Mouse (Mus musculus): ENCODE data around the gene Pabpc4. TPM values are rescaled to one million over a fixed set of nuclear protein-coding genes. Genes with fewer than 3 reads are reported as not detected.

Pabpc4 gene
- polyA plus RNA-seq, 1 experiment = 57.8 TPM

DNA sequence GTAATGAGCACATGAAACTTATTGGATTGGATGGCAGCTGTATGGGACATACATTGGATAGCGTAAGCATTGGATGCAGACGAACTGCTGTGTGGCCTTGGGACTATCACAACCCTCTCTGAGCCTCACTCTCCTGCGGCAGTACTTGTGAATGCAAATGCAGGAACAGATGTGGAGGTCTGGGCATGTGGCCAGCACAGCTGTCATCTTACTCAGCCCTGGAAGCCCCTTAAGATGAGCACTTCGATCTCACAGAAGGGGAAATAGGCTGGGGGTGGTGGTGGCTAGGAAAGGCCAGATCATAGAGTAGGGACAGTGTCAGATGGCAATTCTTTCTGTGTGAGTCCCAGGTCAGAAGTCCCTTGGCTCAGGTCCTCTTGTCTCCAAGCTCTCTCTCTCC is 75.5 kb downstream of the Pabpc4 start:
- no peaks in the 10 kb centered on the region for H3K4me1 ChIP-seq (ENCODE audit: control insufficient read depth, insufficient read depth, low read length)
- no peak for DNase-seq
- 76% methylated on average over 4 of the region's 4 CpGs for WGBS
- H3K27ac ChIP-seq (ENCODE audit: insufficient read depth, low read depth, low read length) = no peak overlapping the region
- H3K4me3 ChIP-seq (ENCODE audit: insufficient read depth, low read depth, low read length) = no peak overlapping the region
- no peaks in the 10 kb centered on the region for H3K36me3 ChIP-seq (ENCODE audit: control insufficient read depth, insufficient read depth, low read length)
- TF ChIP-seq POLR2A (IDR thresholded peaks at IDR 0.05; ENCODE audit: low read depth, low read length) = no peak
- no peak for TF ChIP-seq CTCF (conservative IDR thresholded peaks at IDR 0.05; ENCODE audit: insufficient read depth, insufficient read length, low read depth, low read length)
- H3K27me3 ChIP-seq (replicated peaks; ENCODE audit: control insufficient read depth, insufficient read depth, low read length) = no peaks in the 10 kb centered on the region; the same call in 1 of the 2 replicates

DNA sequence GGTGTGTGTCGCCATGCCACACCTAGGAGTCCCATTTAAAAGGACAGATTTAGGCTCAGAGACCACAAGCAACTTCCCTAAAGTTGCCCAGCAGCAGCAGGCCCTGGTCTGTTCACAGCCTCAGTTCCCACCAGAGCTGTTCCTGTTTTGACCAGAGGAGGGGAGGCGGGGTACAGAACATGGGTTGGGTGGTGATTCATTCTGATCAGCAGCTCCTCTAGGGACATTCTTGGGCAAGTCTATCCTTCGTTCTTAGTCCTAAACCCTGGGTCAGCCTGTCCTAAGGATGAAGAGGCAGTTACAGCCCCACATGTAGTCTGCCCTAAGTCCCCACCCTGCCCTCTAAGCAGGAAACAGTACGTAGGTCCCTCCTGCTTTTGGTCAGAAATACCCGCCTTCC is 78.1 kb downstream of the Pabpc4 start:
- H3K4me3 ChIP-seq (ENCODE audit: insufficient read depth, low read depth, low read length) = no peak overlapping the region
- H3K4me1 ChIP-seq (ENCODE audit: control insufficient read depth, insufficient read depth, low read length) = no peaks in the 10 kb centered on the region
- no peaks in the 10 kb centered on the region for H3K36me3 ChIP-seq (ENCODE audit: control insufficient read depth, insufficient read depth, low read length)
- H3K27me3 ChIP-seq (replicated peaks; ENCODE audit: control insufficient read depth, insufficient read depth, low read length) = no peaks in the 10 kb centered on the region
- TF ChIP-seq CTCF (conservative IDR thresholded peaks at IDR 0.05; ENCODE audit: insufficient read depth, insufficient read length, low read depth, low read length) (no peak), POLR2A (IDR thresholded peaks at IDR 0.05; ENCODE audit: low read depth, low read length) (no peak)
- no peak for DNase-seq
- WGBS = 86% methylated on average over 5 of the region's 5 CpGs
- H3K27ac ChIP-seq (ENCODE audit: insufficient read depth, low read depth, low read length) = no peak overlapping the region

DNA sequence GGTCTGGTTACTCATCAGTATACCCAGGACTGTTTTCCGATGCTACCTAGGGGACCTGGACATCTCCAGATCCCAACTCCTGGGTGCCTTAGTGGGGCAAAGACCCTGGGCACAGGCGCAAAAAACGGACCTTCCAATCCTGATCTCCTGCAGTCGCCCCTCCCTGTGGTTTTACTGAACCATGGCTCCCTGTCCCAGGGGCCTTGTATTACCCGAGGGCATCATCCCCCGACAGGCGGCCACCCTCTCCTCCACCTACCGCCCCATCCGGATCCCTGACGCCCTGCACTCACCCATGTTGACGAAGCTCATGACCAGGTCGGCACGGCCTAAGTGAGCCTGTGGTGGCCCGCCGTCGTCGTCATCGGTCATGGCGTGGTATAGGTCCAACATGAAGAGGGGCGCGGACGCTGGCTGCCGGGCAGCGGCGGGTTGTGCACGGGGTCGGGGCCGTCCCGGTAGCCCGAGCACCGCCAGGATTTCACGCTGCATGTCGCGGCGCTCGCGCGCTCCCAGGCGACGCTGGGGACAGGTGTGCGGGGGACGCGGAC is 80.0 kb downstream of the Pabpc4 start:
- Histone ChIP-seq H3K27ac (ENCODE audit: insufficient read depth, low read depth, low read length) (no peak overlapping the region), H3K4me3 (ENCODE audit: insufficient read depth, low read depth, low read length) (peak overlapping the region; percentile 54), H3K4me1 (ENCODE audit: control insufficient read depth, insufficient read depth, low read length) (no peaks in the 10 kb centered on the region), H3K36me3 (ENCODE audit: control insufficient read depth, insufficient read depth, low read length) (no peaks in the 10 kb centered on the region), H3K27me3 (replicated peaks; ENCODE audit: control insufficient read depth, insufficient read depth, low read length) (no peaks in the 10 kb centered on the region)
- DNase-seq = no peak
- WGBS = 3% methylated on average over 43 of the region's 43 CpGs
- TF ChIP-seq CTCF (conservative IDR thresholded peaks at IDR 0.05; ENCODE audit: insufficient read depth, insufficient read length, low read depth, low read length) = no peak
- TF ChIP-seq POLR2A (IDR thresholded peaks at IDR 0.05; ENCODE audit: low read depth, low read length) = no peak

DNA sequence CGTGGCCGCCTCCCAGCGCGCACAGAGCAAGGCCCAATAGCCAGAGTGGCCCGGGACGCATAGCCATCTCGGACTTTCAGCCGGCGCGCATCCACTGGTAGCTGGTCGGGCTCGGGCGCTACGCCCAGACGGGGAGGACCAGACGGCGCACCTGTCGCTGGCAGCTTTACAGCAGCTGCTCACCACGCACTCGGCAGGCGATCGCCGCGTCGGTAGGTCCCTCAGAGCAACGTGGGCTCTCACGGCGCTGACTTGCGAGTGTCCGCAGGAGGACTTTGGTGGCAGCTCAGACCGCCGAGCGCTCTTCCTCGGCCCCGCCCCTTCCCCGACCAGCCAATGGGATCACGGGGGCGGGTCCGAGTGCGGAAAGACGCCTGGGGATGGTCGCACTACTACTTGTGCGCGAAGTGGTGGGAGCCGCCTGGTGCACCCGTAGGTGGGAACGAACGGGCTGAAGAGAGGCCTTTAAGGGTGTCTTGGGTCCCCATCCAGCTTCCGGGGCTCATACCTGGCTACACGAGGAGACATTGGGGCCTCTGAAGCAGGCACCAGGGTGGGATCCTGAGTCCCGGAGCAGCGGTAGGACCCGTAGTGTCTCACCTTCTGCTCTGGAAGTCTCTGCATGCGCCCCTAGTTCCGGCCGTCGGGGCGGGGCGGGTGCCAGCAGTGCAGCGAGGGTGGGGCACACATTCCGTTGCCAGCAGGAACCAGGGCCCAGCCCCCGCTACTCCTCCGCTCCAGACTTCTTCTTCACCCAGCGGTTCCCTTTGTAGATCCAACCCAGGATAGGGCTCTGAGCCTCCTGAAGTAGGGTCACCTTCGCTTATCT is 80.7 kb downstream of the Pabpc4 start, which contains the start of gene Bmp8a:
Bmp8a (minus strand) TSS at position 611 of the 829 bp plus-strand sequence.
- peak; percentile 7 for TF ChIP-seq POLR2A (IDR thresholded peaks at IDR 0.05; ENCODE audit: low read depth, low read length)
- TF ChIP-seq CTCF (conservative IDR thresholded peaks at IDR 0.05; ENCODE audit: insufficient read depth, insufficient read length, low read depth, low read length) = no peak
- Histone ChIP-seq H3K27me3 (replicated peaks; ENCODE audit: control insufficient read depth, insufficient read depth, low read length) (no peaks in the 10 kb centered on the region), H3K4me3 (ENCODE audit: insufficient read depth, low read depth, low read length) (peak within 1 kb of the TSS; percentile 54), H3K36me3 (ENCODE audit: control insufficient read depth, insufficient read depth, low read length) (no peaks in the 10 kb centered on the region), H3K4me1 (ENCODE audit: control insufficient read depth, insufficient read depth, low read length) (no peaks in the 10 kb centered on the region), H3K27ac (ENCODE audit: insufficient read depth, low read depth, low read length) (no peak within 1 kb of the TSS)
- DNase-seq = peak; percentile 73
- 1% methylated on average over 65 of the region's 65 CpGs for WGBS

DNA sequence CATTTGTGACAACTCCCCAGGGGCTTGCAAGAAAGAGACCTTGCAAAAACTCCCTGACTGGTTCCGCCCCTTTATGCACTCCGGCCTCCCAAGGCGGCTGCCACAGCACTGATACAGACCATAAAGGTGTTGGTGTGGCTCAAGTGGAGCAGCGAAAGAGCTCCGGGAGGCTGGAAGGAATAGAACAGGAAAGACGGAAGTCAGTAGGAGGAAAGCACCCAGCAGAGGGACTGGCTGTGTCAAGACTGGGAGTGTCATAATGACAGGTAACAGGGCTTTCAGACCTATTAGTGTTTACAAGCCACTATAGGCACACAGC is 81.3 kb downstream of the Pabpc4 start:
- H3K4me1 ChIP-seq (ENCODE audit: control insufficient read depth, insufficient read depth, low read length) = no peaks in the 10 kb centered on the region
- TF ChIP-seq CTCF (conservative IDR thresholded peaks at IDR 0.05; ENCODE audit: insufficient read depth, insufficient read length, low read depth, low read length) = no peak
- TF ChIP-seq POLR2A (IDR thresholded peaks at IDR 0.05; ENCODE audit: low read depth, low read length) = no peak
- DNase-seq = no peak
- no peaks in the 10 kb centered on the region for H3K27me3 ChIP-seq (replicated peaks; ENCODE audit: control insufficient read depth, insufficient read depth, low read length)
- peak overlapping the region; percentile 54; the same call in 1 of the 2 replicates for H3K4me3 ChIP-seq (ENCODE audit: insufficient read depth, low read depth, low read length)
- H3K36me3 ChIP-seq (ENCODE audit: control insufficient read depth, insufficient read depth, low read length) = no peaks in the 10 kb centered on the region
- WGBS = 3% methylated on average over 6 of the region's 6 CpGs
- H3K27ac ChIP-seq (ENCODE audit: insufficient read depth, low read depth, low read length) = no peak overlapping the region

Other genes with a start within 250 kb of the Pabpc4 start
- 4.7 and 5.1 TPM in 2 replicates for gene Trit1, start 245.8 kb upstream of the Pabpc4 start, polyA plus RNA-seq (2012; rRNA removed)
- gene Bmp8b, start 157.2 kb upstream of the Pabpc4 start, polyA plus RNA-seq (2012; rRNA removed) = 0.03 and 0.14 TPM in 2 replicates
- 0.11 TPM in 1 of 2 replicates, not detected in the other for gene Oxct2b, start 146.1 kb upstream of the Pabpc4 start, polyA plus RNA-seq (2012; rRNA removed)
- gene Ppie, start 122.4 kb upstream of the Pabpc4 start, polyA plus RNA-seq (2012; rRNA removed) = 14.3 and 17.3 TPM in 2 replicates
- 0.75 and 0.83 TPM in 2 replicates for gene Hpcal4, start 79.1 kb upstream of the Pabpc4 start, polyA plus RNA-seq (2012; rRNA removed)
- gene Nt5c1a, start 60.8 kb upstream of the Pabpc4 start, polyA plus RNA-seq (2012; rRNA removed) = 0.91 and 0.94 TPM in 2 replicates
- 3.5 and 4.1 TPM in 2 replicates for gene Heyl, start 28.8 kb upstream of the Pabpc4 start, polyA plus RNA-seq (2012; rRNA removed)
- gene Oxct2a, start 61.3 kb downstream of the Pabpc4 start, polyA plus RNA-seq (2012; rRNA removed) = 0.11 and 0.30 TPM in 2 replicates
- 1.5 and 2.9 TPM in 2 replicates for gene Bmp8a, start 80.9 kb downstream of the Pabpc4 start, polyA plus RNA-seq (2012; rRNA removed)

Measured in kidney, adult 2 months (tissue).